Mouse (Mus musculus): ENCODE measurements around the gene Gm49601.
A peak's percentile ranks its signal among the peaks of the same experiment; 100 is the strongest.

Gm49601 gene

DNA sequence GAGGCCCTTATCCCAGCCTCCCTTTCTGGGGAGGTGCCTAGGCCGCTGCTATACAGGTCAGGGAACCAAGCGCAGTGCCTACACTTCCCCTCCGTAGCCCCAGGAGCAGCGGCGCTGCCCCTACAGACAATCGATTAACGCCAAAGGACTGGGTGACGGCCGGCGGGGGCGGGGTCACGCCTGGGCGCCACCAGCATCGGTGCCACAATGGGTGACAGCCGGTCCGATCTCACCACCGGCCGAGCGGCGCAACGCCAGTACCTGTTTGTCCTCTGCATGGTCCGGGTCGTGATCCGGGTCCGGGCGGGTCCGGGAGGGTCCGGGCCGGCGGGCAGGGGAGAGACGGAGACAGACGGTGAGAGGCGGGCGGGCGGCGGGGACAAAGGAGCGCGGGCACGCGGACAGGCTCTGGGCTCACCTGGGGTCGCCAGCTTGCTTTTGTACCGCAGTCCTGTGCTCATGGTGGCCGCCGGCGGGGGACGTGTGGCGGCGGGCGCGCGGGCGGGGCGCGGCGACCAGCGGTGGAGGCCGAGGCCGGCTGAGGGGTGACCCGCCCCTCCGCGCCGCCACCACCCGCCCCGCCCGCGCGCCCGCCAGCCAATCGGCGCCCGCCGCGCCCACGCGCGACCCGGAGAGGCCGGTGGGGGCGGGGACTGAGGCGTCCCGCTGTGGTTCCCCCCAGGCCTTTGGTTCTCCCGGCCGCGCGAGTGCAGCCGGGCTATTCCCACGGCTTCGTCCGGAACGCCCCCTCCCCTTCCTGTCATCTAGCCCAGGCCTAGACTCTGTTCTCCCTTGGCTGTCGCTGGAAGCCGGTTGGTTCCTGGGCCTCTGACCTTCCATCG, 3.4 kb upstream of the Gm49601 start, which contains the start of gene Sept5:
Gene Sept5 (minus strand): TSS at position 565 of the 842 bp plus-strand sequence.
- peak; percentile 50 for DNase-seq (ENCODE audit: low read depth, low spot score)

DNA sequence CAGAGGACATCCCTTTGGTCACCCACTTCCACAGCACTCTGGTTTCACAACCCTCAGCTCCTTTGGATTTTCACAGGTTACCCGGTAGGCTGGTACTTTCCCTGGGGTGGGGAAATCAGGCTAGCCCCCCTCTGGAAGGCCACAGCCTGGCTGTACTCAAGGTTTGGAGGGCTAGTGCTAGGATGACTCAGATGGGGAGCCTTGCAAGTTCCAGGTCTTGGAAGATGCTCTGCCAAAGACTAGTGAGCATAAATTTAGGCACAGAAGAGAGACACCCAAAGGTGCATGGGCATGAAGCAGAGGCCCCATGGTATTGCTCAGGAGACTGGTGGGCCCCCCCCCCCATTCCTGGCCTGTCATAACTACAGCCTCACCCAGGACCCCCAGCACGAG, 2.7 kb upstream of the Gm49601 start:
- DNase-seq (ENCODE audit: low read depth, low spot score) = no peak

DNA sequence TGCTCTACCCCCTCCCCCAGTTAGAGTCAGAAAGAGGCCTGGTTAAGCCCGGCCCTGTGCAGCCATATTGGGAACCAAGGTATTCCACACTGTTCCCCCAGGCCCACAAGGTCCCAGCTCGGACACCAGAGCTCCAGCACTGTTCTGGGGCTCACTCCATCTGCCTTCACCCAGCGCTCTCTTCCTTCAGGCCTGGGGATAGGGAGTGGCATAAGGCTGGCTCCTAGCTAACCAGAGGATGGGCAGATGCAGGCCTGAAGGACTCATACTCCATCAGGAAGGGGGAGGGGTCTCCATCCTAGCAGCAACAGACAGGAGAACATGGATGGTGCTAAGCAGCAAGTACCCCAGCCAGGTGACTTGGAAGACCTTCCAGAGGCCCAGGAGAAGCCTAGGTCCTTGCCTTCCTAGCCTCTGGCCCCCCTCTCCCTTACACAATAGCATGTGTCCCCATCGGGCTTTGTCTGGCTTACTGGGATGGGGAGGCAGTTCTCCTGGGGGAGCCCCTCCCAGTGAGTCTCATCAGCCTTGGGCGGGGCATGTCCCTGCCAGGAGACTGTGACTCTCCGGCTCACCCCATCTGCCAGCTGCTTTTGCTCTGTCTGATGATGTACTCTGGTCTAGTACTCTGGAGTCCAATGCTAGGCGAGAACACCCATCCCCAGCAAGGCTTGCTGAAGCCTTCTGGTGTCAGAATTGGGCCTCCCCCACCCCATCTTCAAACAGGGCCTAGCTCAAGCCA, 2.1 kb upstream of the Gm49601 start:
- no peak for DNase-seq (ENCODE audit: low read depth, low spot score)

DNA sequence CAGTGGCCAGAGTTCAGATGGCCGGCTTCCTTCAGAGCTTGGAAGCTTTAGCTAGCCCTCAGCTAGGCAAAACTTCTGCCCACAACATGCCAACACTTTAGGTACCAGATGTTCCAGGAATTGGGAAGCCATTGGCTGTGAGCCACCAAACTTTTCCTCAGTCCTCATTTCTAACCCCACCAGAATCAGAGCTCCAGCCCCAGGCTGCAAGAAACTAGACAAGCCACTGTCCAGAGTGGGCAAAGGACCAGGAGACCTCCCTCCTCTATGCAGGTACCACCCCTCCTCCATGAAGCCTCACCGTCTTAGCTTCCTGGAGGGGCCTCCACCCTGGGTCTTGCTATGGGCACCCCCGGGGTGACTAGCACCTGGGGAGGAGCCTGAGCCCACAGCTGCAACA, 936 bp upstream of the Gm49601 start:
- no peak for DNase-seq (ENCODE audit: low read depth, low spot score)

DNA sequence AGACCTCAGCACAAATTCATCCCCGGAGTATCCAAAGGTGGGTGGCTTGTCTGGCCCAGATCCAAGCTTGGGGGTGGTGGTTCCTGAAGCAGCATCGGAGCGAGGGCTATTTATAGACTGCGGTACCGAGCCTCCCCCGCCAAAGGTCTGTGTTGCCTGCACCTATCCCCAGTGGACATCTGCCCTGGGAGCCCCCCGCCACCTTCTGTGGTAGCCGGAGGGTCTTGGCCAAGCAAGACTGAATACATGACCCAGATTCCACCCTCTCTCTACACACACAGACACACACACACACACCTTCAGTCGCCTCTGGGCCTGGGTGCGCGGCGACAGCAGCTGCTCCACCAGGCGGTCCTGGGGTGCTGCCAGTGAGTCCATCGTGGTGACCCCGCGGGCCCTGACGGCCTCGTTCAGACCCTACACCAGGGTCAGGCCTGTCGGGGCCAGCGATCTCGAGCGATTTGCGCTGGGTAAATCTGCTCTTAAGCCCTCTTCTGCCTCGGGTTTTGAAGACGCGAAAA, 376 bp downstream of the Gm49601 start:
- no peak for DNase-seq (ENCODE audit: low read depth, low spot score)

DNA sequence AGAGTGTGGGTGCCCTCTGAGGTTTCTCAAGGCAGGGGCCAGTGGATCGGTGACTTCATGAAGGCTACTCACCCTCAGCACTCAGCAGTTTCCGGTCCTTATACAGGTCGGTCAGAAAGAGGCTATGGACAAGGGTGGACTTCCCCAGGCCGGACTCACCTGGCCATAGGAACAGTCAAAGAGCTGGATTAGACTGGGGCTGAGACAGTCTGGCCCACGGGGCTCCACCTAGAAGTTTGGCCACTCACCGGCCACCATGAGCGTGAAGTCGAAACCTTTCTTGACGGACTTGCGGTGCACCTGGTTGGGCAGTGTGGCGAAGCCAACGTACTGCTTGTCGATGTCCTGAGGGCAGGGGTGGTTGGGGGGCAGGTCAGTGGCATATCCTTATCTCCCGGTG, 1.1 kb downstream of the Gm49601 start:
- no peak for DNase-seq (ENCODE audit: low read depth, low spot score)

DNA sequence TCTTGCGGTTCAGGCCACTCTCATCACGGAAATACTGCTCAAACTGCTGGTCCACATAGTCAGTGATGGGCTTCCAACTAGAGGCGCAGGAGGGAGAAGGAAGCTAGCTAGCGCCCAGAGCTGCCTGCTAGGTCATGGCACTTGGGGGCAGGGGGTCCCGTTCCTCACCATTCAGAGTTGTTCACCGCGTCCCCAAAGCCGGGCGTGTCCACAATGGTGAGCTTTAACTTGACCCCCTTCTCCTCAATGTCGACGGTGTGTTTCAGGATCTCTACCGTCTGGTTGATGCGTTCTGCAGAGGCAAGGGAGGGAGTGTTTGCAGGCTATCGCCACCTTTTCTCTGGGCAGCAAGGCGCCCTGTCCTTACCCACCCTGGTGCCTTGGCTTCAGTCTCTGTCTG, 1.6 kb downstream of the Gm49601 start:
- no peak for DNase-seq (ENCODE audit: low read depth, low spot score)

DNA sequence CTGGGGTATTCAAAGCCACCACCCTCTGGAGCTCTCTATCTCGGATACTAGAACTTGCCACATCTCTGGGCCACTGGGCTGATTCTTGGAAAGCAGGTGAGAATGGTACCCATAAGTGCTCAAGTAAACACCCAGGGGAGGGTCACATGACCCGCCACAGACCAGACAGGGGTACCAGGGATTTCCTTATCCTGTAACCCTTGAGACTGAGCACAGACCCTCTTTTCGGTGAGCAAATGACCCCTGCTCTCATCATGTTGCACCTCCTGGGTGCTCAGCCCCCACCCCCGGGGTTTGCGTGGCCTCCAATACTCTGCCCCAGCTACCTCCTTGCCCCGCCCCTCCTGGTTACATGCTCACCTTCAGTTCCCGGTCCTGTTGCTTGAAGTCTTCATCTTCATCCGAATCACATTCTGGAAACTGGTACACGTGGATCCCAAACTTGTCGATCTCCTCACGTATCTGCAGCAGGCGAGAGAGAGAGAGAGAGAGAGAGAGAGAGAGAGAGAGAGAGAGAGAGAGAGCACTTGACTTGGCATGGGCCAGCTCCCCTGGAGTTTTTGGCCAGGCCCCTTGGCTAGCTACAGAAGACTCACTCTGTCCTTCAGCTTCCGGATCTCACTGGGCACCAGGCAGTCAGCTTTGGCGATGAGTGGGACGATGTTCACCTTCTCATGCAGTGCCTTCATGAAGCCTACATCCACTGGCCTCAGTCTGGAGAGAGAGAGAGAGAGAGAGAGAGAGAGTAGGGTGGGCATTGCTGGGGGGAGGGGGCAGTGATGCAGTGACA, 2.3 kb downstream of the Gm49601 start:
- DNase-seq (ENCODE audit: low read depth, low spot score) = no peak

DNA sequence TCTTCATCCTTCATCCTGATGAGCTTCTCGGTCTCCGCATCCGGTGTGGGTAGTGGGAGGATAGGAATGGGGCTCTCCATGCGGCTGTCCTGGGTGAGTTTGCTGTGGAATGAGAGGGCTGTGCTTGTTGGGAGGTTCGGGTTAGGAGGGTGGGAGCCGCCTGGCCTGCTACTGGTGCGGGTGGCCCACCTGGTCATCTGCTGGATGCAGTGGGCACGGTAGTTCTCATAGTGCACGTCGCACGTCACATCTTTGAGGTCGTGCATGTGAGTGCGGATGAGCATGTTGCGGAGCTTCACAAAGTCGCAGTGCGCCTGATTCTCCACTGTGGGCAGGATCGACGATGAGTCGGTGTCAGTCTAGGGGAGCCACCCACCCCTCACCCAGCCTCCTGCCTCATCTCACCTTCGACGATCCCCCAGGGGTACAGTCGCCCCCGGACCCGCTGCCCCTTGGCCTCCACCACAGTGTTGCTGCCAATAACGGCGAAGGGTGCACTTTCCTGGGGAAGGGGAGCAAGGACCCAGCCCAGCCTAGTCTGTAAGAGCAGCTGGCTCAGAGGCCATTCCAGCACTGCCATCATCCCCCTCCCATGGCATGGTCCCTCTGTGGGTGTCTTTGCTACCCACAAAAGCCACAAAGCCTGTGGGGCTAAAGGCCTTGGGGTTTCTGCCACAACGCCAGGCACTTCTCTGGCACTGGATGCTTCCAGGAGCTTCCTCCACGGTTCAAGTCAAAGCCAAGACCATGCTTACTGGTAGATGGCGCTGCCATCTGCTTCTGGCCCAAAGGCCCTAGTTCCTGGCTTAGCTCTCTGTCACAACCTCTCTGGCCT, 3.1 kb downstream of the Gm49601 start:
- DNase-seq (ENCODE audit: low read depth, low spot score) = no peak

DNA sequence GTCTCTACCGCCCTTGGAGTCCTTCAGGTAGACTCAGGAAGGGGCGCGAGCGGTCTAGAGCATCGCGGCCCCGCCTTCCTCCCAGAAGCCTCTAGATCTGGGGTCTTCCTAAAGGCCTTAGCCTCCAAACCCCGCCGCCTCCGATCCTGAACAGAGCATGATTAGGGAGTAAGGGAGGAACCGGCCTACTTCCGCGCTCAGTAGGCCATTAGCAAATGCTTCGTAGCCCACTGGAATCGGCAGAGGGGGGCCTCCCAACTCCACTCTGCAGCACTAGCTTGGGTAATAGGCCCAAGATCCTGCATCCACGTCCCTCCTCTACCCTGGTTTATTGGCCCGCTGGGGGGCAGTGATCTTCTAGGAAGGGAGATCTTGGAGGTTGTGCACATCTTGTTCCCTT, 4.2 kb downstream of the Gm49601 start, which contains the start of gene Gp1bb:
Gene Gp1bb (minus strand): TSS at position 385 of the 400 bp plus-strand sequence.
- no peak for DNase-seq (ENCODE audit: low read depth, low spot score)

DNA sequence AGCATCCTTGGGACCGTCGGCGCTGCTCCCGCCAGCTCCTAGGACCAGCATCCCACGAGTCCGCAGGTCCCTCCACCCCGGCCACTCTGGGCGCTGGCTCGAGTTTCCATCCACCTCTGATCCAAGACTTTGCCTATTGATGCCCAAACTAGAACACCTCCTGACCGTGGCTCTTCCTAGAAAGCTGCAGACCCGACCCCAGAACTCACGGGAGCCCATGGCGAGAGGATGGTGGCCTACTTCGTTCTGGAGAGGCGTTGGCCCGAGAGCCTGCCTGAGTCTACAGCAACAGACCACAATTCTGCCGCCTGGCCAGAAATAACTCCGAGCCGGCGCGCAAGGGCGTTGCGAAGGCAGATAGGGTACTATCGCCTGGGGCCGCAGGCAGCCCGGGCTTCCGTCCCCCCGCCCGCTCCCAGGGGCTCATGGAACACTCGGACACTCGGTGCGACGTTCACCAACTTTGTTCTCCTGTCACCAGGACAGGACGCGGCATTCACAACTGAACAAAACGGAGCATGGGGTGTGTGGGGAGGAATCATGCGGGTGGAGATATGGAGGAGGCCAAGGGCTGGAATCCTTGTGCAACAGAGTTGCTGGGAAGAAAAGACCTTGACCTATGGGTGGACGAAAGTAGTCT, 4.7 kb downstream of the Gm49601 start:
- DNase-seq (ENCODE audit: low read depth, low spot score) = peak; percentile 11

DNA sequence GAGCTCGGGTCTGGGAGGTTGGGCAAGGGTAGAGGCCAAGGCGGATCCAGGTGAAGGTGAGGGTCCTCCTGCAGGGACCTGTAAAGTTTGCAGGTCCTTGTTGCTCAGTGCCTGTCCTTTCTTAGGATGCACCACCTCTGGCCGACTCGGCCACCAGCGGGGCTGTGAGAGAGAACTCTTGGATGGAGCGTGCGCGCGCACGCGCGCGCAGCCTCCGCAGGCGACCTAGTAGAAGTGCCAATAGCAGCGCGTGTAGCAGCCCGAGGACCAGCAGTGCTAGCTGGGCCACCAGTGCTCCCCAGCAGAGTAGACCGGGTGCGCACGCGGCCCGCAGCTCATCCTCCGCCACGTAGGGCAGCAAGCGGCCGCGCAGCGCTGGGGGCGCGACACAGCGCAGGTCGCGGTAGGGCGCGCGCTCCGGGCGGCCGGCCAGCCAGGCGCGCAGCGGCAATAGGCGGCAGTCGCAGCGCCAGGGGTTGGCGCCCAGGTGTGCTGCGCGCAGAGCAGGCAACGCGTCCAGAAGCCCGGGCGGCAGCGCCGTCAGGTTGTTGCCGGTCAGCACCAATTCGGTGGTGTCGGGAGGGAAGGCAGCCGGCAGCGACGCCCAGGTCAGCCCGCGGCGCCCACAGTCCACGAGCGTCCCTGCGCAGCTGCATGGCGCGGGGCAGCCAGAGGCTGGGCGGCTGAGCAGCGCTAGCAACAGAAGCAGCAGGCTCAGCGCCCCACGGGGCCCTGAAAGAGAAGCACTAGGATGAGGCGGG, 5.4 kb downstream of the Gm49601 start:
- DNase-seq (ENCODE audit: low read depth, low spot score) = peak; percentile 40

DNA sequence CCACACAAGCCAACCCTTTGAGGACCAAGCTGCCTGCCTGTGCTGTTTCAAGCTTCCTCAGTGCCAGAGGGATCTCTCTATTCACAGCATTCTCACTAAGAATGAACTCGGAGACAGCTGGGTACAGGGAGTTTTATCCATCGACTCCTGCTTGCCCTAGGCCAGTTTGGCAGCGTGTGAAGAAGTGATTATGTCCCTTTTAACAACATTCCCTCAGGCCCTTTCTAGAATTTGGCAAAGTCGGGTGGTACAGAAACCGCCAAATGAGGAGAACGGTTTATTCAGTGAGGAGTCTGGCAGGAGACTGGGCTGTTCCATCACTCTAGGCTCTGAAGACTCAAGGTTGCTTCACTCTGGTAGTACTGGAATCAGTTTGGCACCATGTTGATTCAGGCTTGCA, 6.0 kb downstream of the Gm49601 start:
- DNase-seq (ENCODE audit: low read depth, low spot score) = no peak

DNA sequence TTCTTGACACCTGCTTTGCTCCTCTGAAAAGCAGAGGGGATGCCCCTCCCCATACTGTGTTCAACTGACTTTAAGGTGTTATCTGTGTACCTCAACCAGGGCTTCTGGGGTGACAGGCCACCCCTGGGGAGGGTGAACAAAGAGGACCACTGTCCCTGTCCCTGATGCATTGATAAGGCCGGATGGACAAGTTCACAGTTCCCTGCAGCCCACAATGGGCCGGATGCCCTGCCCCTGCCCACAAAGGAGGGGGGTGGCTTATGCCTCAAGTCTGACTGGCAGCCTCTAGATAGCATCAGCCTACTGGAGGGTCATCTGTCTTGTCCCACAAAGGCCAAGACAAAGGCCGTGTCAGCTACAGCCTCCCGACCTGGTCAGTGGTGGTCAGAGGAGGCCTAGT, 7.1 kb downstream of the Gm49601 start:
- no peak for DNase-seq (ENCODE audit: low read depth, low spot score)

DNA sequence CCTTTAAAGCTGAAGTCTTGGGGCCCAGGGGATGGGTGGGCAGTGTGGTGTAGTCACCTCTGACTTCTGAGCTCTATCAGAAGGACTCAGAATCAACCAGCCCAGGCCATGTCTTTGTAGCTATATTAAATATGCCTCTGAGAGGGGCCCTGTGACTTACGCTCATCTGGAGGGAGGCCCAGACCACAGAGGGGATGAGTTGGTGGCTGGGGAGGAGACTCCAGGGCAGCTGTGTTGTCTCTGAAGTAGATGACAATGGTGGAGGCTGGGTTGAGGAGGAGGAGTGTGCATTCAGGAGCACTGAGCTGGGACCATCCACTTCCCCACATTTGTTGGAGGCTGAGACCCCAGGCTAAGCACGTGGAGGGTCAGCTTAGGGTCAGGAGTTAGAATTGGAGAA, 7.9 kb downstream of the Gm49601 start:
- no peak for DNase-seq (ENCODE audit: low read depth, low spot score)

DNA sequence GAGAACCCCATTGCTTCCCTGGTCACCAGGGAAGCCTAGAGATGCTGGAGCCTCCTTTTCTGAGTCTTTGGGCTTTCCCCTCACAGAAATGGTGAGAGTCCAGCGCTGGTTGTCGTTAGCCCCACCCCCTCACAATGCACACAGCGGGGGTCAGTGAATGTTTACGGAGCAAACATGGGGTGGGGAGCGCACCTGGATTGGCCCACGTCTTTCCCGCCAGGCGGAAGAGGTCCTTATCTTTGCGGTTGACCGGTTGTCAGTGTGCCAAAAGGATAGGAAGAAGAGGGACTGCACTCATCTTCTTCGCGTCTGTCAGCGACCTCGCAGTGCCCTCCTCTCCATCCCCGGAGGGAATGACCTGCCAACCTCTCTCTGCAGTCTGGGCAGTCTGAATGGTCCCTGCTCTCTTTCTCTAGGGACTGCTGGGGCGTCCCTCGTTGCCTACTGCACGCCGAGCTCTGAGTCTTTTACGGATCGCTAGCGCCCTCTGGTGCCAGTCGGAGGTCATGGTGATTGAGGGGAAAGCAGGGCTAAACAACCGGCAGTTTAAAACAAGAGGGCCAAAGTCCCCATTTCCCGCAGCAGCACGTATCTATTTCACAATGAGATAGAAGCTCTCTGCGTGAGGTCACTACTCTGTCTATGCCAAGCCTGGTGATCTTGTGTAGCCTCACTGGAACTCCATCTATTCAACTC, 8.7 kb downstream of the Gm49601 start:
- DNase-seq (ENCODE audit: low read depth, low spot score) = peak; percentile 90

DNA sequence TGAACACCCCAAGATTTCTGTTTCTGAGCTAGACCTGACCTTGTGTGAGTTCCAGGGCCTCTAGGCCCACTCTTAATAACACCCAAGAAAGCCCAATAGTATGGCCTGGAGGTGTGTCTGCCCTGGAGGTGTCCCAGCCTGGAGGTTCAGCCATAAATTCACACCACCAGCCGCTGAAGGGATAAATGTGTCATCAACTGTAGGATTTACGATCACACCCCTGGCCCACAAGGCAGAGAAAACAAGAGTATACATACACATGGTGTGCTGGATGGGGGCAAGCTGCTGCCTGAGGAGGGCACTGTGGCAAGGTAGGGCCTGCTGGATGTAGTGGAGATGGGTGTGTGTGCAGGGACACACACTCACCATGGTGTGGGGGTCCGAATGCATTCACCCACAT, 12.9 kb downstream of the Gm49601 start:
- peak; percentile 68 for DNase-seq (ENCODE audit: low read depth, low spot score)

DNA sequence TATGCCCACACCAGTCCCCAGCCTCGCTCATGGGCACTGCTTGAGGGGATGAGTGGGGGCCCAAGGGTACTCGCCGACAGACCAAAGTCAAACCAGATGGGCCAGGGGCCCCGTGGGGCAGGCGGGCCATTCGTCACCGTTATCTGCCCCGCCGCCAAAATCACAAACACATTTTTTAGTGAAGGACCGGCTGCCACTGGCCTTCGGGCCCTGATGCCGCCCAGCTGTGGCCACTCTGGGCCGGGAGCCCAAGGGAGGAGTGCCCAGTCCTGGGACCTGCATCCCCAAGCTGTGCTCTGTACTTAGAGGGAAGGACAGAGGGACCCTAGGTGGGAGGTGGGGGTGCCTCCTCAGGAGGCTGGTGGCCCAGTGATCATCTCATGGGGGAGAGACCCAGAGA, 14.5 kb downstream of the Gm49601 start:
- no peak for DNase-seq (ENCODE audit: low read depth, low spot score)

DNA sequence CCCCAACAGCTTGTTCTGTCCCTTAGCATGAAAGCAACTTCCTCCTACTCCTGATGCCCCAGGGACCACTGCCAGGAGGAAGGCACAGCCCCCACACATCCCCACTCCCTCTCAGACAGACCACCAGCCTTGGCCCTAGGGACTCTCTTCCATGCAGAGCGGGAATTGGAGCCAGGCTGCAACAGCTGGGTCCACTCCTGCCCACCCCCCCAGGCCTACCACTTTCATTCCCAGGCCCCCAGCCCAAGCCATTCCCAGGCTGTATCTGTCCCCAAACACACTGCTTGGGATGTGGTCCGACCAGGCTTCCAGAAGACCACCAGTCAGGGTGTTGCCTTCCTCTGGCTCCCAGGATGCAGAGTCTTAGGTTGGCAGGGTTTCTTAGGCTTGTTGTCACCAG, 17.1 kb downstream of the Gm49601 start:
- DNase-seq (ENCODE audit: low read depth, low spot score) = no peak

Measured in forelimb bud, embryonic 11.5 days (tissue).